Mouse (Mus musculus): ENCODE data around the gene Bid. TPM values are rescaled to one million over a fixed set of nuclear protein-coding genes. Genes with fewer than 3 reads are reported as not detected.

Bid gene
- polyA plus RNA-seq, 1 experiment, result 13.1 TPM

DNA sequence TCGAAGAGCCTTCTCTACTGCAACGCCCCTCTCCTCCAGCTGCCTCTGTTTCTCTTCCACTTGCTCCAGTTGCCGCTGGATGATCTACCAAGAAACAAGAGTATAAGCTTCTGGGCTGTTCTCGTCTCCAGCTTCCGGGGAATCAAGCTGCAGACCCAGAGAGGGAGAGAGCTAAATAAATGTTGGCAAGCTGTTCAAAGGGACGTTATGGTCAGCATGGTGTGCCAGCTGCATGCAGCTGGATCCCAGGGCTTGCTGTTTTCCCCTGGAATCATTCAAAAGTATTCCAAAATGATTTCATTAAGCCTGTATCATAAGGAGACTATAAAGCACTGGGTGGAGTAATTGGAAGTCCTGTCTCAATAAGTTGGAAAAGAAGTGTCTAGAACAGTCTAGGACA, 34.7 kb upstream of the Bid start:
- H3K27ac ChIP-seq (ENCODE audit: insufficient read depth, low read length), result no peak overlapping the region
- TF ChIP-seq POLR2A (IDR thresholded peaks at IDR 0.05; ENCODE audit: extremely low read depth, insufficient read depth, low read length) (no peak), CTCF (IDR thresholded peaks at IDR 0.05; ENCODE audit: extremely low read depth, insufficient read depth, low read length) (no peak)
- peaks cover 3% of the 10 kb centered on the region; the same call in 1 of the 2 replicates for H3K4me1 ChIP-seq (ENCODE audit: control insufficient read depth, insufficient read depth, low read length)
- no peak overlapping the region for H3K4me3 ChIP-seq (ENCODE audit: insufficient read depth, low read length)

GRCm38 (mm10) chr6:120945510-120945909, 28.9 kb upstream of the Bid start:
- H3K4me3 ChIP-seq (ENCODE audit: insufficient read depth, low read length), result no peak overlapping the region
- no peaks in the 10 kb centered on the region for H3K4me1 ChIP-seq (ENCODE audit: control insufficient read depth, insufficient read depth, low read length)
- H3K27ac ChIP-seq (ENCODE audit: insufficient read depth, low read length), result no peak overlapping the region
- no peak for TF ChIP-seq CTCF (IDR thresholded peaks at IDR 0.05; ENCODE audit: extremely low read depth, insufficient read depth, low read length)
- TF ChIP-seq POLR2A (IDR thresholded peaks at IDR 0.05; ENCODE audit: extremely low read depth, insufficient read depth, low read length), result no peak

DNA sequence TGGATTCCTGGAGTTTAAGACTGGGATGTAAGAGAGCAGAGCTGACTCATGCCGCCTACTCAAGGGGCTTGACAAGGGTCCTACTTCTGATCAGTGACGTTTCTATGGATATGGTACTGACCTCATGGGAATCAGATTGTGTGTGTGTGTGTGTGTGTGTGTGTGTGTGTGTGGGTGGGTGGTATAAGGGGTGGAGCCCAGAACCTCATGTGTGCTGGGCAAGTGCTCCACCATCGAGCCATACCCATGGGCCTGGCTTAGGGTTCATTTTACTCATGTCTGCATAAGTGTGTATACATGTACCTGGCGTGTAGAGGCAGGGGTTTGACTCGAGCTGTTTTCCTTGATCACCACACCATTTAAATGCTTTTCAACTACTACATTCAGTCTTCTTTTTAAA, 27.3 kb upstream of the Bid start:
- H3K4me3 ChIP-seq (ENCODE audit: insufficient read depth, low read length), result no peak overlapping the region
- no peaks in the 10 kb centered on the region for H3K4me1 ChIP-seq (ENCODE audit: control insufficient read depth, insufficient read depth, low read length)
- H3K27ac ChIP-seq (ENCODE audit: insufficient read depth, low read length), result no peak overlapping the region
- TF ChIP-seq POLR2A (IDR thresholded peaks at IDR 0.05; ENCODE audit: extremely low read depth, insufficient read depth, low read length), result no peak
- no peak for TF ChIP-seq CTCF (IDR thresholded peaks at IDR 0.05; ENCODE audit: extremely low read depth, insufficient read depth, low read length)

DNA sequence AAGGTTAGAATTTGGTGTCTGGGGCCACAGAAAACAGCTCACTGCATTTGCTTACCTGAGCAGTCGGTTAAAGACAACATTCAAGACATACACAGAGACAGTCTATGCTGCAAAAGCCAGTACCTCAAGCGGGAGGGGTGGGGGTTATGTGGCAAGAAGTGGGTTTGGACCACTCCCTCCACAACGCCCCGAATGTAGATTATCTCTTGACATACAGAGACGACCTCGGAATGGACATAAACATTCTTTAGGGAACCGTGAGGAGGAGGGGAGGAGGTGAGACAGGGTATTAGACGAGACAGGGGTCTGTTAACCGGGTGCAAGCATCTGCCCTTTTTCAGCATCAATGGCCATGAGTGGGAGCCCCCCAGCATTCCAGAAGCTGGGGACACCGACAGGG, 26.9 kb upstream of the Bid start:
- H3K27ac ChIP-seq (ENCODE audit: insufficient read depth, low read length), result no peak overlapping the region
- no peaks in the 10 kb centered on the region for H3K4me1 ChIP-seq (ENCODE audit: control insufficient read depth, insufficient read depth, low read length)
- TF ChIP-seq CTCF (IDR thresholded peaks at IDR 0.05; ENCODE audit: extremely low read depth, insufficient read depth, low read length) (no peak), POLR2A (IDR thresholded peaks at IDR 0.05; ENCODE audit: extremely low read depth, insufficient read depth, low read length) (no peak)
- no peak overlapping the region for H3K4me3 ChIP-seq (ENCODE audit: insufficient read depth, low read length)

DNA sequence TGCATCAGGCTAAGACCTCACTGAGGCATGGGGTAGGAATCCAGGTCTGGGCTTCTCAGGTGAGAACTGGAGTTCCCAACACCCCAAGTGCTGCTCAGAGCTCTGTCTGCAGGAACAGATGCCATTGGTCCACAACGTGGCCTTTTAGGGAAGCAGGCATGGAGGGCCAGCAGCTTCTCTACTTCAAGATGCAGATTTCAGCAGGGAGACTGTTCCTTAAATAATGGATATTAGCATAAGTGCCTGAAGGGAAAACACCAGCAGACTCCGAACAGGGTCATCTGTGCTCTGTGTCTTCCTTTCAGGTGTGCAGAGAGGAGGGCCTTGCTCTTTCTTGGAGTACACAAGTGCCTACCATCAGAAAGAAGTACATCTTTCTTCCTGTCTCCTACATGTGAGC, 26.4 kb upstream of the Bid start:
- TF ChIP-seq POLR2A (IDR thresholded peaks at IDR 0.05; ENCODE audit: extremely low read depth, insufficient read depth, low read length) (no peak), CTCF (IDR thresholded peaks at IDR 0.05; ENCODE audit: extremely low read depth, insufficient read depth, low read length) (no peak)
- no peak overlapping the region for H3K4me3 ChIP-seq (ENCODE audit: insufficient read depth, low read length)
- no peaks in the 10 kb centered on the region for H3K4me1 ChIP-seq (ENCODE audit: control insufficient read depth, insufficient read depth, low read length)
- no peak overlapping the region for H3K27ac ChIP-seq (ENCODE audit: insufficient read depth, low read length)

DNA sequence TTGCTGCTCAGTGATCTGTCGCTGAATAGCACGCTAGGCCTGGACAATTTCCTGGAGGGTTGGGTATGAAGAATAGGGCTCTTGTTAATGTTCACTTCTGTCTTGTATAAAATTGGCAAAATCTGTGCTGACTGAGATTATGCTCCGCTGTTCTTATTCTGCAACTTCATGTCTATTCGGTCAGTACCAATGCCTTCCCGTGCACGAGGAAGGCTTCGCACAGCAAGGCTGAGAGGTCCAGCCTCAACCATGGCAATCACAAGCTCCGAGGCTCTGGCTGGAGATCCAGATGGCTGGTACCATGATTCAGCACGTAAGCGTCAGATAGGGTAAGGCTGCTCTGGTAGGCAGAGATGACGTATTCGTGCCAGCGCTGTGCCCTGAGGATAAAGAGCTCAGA, 24.9 kb upstream of the Bid start:
- Histone ChIP-seq H3K4me3 (ENCODE audit: insufficient read depth, low read length) (no peak overlapping the region), H3K27ac (ENCODE audit: insufficient read depth, low read length) (no peak overlapping the region), H3K4me1 (ENCODE audit: control insufficient read depth, insufficient read depth, low read length) (no peaks in the 10 kb centered on the region)
- TF ChIP-seq POLR2A (IDR thresholded peaks at IDR 0.05; ENCODE audit: extremely low read depth, insufficient read depth, low read length) (no peak), CTCF (IDR thresholded peaks at IDR 0.05; ENCODE audit: extremely low read depth, insufficient read depth, low read length) (no peak)

- no peak overlapping the region for H3K27ac ChIP-seq (ENCODE audit: insufficient read depth, low read length)
- no peaks in the 10 kb centered on the region for H3K4me1 ChIP-seq (ENCODE audit: control insufficient read depth, insufficient read depth, low read length)
- TF ChIP-seq CTCF (IDR thresholded peaks at IDR 0.05; ENCODE audit: extremely low read depth, insufficient read depth, low read length), result no peak
- TF ChIP-seq POLR2A (IDR thresholded peaks at IDR 0.05; ENCODE audit: extremely low read depth, insufficient read depth, low read length), result no peak
- no peak overlapping the region for H3K4me3 ChIP-seq (ENCODE audit: insufficient read depth, low read length)
Measured at GRCm38 (mm10) chr6:120941084-120941481, 24.4 kb upstream of the Bid start.

GRCm38 (mm10) chr6:120940446-120941083, 23.9 kb upstream of the Bid start:
- no peaks in the 10 kb centered on the region for H3K4me1 ChIP-seq (ENCODE audit: control insufficient read depth, insufficient read depth, low read length)
- no peak overlapping the region for H3K4me3 ChIP-seq (ENCODE audit: insufficient read depth, low read length)
- no peak overlapping the region for H3K27ac ChIP-seq (ENCODE audit: insufficient read depth, low read length)
- TF ChIP-seq POLR2A (IDR thresholded peaks at IDR 0.05; ENCODE audit: extremely low read depth, insufficient read depth, low read length) (no peak), CTCF (IDR thresholded peaks at IDR 0.05; ENCODE audit: extremely low read depth, insufficient read depth, low read length) (no peak)

DNA sequence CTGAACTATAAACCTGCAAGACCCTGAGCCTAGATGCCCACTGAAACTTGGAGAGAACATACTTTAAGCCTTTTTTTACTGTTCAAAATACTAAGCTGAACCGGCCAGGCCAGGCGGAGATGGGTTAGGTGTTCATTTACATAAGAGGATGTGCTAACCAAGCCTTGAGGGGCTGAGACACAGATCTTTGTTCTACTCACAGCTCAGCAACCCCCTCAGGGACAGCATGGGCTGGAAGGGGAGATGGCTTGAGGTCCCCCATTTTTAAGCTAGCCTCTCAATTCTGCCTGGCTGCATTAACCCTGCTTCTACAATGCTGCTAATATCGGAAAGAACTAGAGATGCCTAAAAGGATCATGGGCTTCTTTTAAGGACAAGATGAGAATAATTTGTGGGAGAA, 23.1 kb upstream of the Bid start:
- Histone ChIP-seq H3K27ac (ENCODE audit: insufficient read depth, low read length) (no peak overlapping the region), H3K4me3 (ENCODE audit: insufficient read depth, low read length) (no peak overlapping the region), H3K4me1 (ENCODE audit: control insufficient read depth, insufficient read depth, low read length) (no peaks in the 10 kb centered on the region)
- TF ChIP-seq CTCF (IDR thresholded peaks at IDR 0.05; ENCODE audit: extremely low read depth, insufficient read depth, low read length) (no peak), POLR2A (IDR thresholded peaks at IDR 0.05; ENCODE audit: extremely low read depth, insufficient read depth, low read length) (no peak)

- Histone ChIP-seq H3K4me1 (ENCODE audit: control insufficient read depth, insufficient read depth, low read length) (no peaks in the 10 kb centered on the region), H3K4me3 (ENCODE audit: insufficient read depth, low read length) (no peak overlapping the region), H3K27ac (ENCODE audit: insufficient read depth, low read length) (no peak overlapping the region)
- TF ChIP-seq CTCF (IDR thresholded peaks at IDR 0.05; ENCODE audit: extremely low read depth, insufficient read depth, low read length) (no peak), POLR2A (IDR thresholded peaks at IDR 0.05; ENCODE audit: extremely low read depth, insufficient read depth, low read length) (no peak)
Measured at GRCm38 (mm10) chr6:120938763-120939450, 22.3 kb upstream of the Bid start.

All from cortical plate, adult 2 months (tissue).